Mouse (Mus musculus) ES-Bruce4 (cell line): ENCODE measurements at regions not wholly inside any gene's neighbourhood (a gene's known extent, or its start where the extent isn't known, plus 50 kb on each side); places are given as distances from the start of the nearest gene placed in this dataset.

ENCODE experiments used
- H3K27ac ChIP-seq: 2 replicates; pipeline ENCODE4 v1.5.1; 2012; ENCODE audit warnings: low read length, inconsistent platforms; ENCODE audit not compliant: insufficient read depth
- H3K27me3 ChIP-seq: 2 replicates; pipeline ENCODE4 v1.6.1; 2012; ENCODE audit warnings: mild to moderate bottlenecking, low read length, inconsistent platforms; ENCODE audit not compliant: control insufficient read depth, poor library complexity, insufficient read depth, severe bottlenecking
- H3K36me3 ChIP-seq: 2 replicates; pipeline ENCODE4 v1.6.1; 2012; ENCODE audit warnings: inconsistent platforms, mild to moderate bottlenecking, low read length, moderate library complexity; ENCODE audit not compliant: control insufficient read depth, poor library complexity, insufficient read depth, severe bottlenecking
- H3K4me1 ChIP-seq: one replicate; pipeline ENCODE4 v1.8.1; 2011; ENCODE audit warnings: low read length; ENCODE audit not compliant: control insufficient read depth, insufficient read depth
- H3K4me3 ChIP-seq: 2 replicates; pipeline ENCODE4 v1.5.1; 2011; ENCODE audit warnings: low read depth, mild to moderate bottlenecking, low read length
- H3K9ac ChIP-seq: 2 replicates; pipeline ENCODE4 v1.6.1; 2012; ENCODE audit warnings: low read depth, mild to moderate bottlenecking, inconsistent platforms; ENCODE audit not compliant: poor library complexity, severe bottlenecking
- H3K9me3 ChIP-seq: replicated peaks from 2 replicates; pipeline ENCODE4 v1.6.1; 2012; ENCODE audit warnings: mild to moderate bottlenecking, low read length, inconsistent platforms; ENCODE audit not compliant: control insufficient read depth, poor library complexity, insufficient read depth, severe bottlenecking
- CTCF ChIP-seq: IDR thresholded peaks from one replicate; pipeline ENCODE4 v1.8.1; 2011; ENCODE audit warnings: low read depth, low read length
- EP300 ChIP-seq: IDR thresholded peaks from 2 replicates; pipeline ENCODE4 v1.6.1; 2011; ENCODE audit warnings: low read depth, low read length; ENCODE audit not compliant: insufficient read depth
- POLR2A ChIP-seq: IDR thresholded peaks from one replicate; pipeline ENCODE4 v1.8.1; 2011; ENCODE audit warnings: low read length; ENCODE audit not compliant: insufficient read depth

DNA sequence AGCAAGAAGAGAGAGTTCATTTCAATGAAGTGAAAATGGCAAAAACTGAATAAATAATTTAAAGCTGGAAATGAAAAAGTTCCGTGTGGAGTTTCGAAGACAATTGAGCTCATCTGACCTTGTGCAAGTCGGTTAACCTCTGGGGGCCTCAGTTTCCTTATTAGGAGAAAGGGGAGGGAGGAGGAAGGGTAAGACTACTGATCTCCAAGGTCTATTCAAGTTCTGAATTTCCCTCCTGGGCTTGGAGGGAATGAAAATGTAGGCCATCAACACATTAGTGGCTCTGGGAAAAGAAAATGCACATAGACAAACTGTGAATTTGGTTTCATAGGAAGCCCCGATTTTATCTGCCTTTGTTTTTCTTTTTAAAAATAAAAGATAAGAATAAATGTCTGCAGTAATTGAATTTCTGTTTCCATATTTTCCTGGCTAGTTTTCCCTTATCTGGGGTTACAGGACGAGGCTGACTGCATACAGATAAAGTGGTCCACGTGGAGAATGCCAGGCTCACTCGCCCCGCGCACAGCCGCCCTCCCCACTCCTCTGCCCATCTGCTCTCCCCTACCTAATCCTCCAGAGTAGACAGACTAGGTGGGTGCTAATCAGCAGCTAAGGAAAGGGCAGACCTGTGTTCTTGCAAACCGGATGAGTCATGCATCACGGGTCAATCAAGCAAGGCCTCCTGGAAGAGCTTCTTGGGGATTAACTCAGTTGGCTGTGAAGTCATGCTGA, 209.0 kb downstream of the Nova1 start:
- no peaks in the 10 kb centered on the region for H3K4me1 ChIP-seq
- no peak for TF ChIP-seq CTCF
- no peak for TF ChIP-seq POLR2A
- no peak for TF ChIP-seq EP300
- H3K36me3 ChIP-seq: no peaks in the 10 kb centered on the region
- no peak overlapping the region for H3K9ac ChIP-seq
- no peak overlapping the region for H3K27ac ChIP-seq
- H3K9me3 ChIP-seq: no peaks in the 10 kb centered on the region
- no peak overlapping the region for H3K4me3 ChIP-seq
- H3K27me3 ChIP-seq: no peaks in the 10 kb centered on the region

DNA sequence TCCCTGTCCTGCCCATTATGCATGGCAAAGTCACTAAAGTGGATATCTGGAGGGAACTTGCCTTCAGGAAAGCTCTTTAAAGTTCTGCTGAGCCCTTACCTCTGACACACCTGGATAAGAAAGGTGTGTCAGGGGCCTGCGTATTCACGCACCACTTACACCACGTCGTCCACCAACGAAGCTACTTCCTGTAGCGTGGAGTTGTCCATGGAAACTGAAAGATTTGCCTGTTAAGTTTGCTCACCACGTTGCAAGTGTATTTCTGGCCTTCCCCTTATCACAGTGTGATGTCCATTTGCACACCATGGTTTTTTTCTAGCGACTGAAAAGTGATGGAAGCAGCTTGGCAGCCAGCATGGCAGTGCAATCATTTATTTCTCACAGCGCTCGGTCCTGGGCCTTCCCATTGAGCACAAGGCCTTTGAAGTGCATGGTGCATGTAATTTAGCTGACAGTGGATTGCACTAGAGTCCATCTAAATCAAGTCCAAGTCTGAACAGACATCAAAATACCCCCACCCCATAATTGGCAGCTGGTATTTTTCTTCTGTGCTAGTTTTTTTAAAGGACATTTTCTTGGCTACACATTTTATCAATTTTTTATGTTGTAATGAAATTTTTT, 210.3 kb downstream of the Nova1 start:
- Histone ChIP-seq H3K4me1 (no peaks in the 10 kb centered on the region), H3K4me3 (no peak overlapping the region), H3K9ac (no peak overlapping the region), H3K27ac (no peak overlapping the region), H3K27me3 (no peaks in the 10 kb centered on the region), H3K36me3 (no peaks in the 10 kb centered on the region), H3K9me3 (no peaks in the 10 kb centered on the region)
- TF ChIP-seq CTCF: no peak
- no peak for TF ChIP-seq POLR2A
- TF ChIP-seq EP300: no peak

DNA sequence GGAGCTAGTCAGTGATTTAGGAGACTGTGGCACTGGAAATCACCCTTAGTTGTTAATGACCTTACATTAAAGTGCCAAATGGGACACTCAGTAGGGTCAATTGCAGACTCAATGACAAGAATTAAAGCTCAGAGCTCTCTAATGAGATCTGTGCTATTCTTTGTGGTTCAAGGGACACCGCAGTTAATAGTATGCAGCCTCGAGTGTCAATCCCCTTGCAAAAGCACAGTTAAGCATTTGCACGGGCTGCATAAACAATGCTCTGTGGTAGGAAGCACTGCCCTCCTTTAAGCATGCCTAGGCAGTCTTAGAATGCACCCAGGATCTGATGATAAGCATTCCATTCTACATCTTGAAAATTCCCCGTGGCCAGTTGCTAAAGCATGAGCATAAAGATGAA, 221.5 kb downstream of the Nova1 start:
- no peak overlapping the region for H3K4me3 ChIP-seq
- H3K27ac ChIP-seq: no peak overlapping the region
- H3K27me3 ChIP-seq: no peaks in the 10 kb centered on the region
- no peaks in the 10 kb centered on the region for H3K36me3 ChIP-seq
- H3K9ac ChIP-seq: no peak overlapping the region
- no peaks in the 10 kb centered on the region for H3K9me3 ChIP-seq
- H3K4me1 ChIP-seq: no peaks in the 10 kb centered on the region
- TF ChIP-seq EP300 (no peak), CTCF (no peak), POLR2A (no peak)

DNA sequence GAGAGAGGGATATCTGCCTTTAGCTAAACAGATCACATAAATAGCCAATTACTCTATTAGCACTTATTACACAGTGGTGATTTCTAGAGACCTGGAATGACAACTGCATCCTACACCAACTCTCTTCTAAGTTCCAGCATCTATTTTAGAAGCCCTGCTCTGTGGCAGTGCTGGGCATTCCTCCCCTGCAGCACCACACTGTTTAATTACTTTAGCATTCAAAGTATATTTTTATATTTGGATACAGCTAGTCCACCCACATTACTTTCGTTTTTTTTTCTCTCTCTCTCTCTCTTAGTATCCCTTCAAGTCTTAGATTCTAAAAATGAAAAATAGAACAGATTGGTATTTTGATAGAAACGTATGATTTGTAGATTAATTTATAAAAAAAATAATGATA, 250.1 kb downstream of the Nova1 start:
- H3K36me3 ChIP-seq: no peaks in the 10 kb centered on the region
- no peaks in the 10 kb centered on the region for H3K4me1 ChIP-seq
- H3K27ac ChIP-seq: no peak overlapping the region
- H3K9ac ChIP-seq: no peak overlapping the region
- H3K27me3 ChIP-seq: no peaks in the 10 kb centered on the region
- H3K4me3 ChIP-seq: no peak overlapping the region
- TF ChIP-seq CTCF (no peak), EP300 (no peak), POLR2A (no peak)
- H3K9me3 ChIP-seq: no peaks in the 10 kb centered on the region

DNA sequence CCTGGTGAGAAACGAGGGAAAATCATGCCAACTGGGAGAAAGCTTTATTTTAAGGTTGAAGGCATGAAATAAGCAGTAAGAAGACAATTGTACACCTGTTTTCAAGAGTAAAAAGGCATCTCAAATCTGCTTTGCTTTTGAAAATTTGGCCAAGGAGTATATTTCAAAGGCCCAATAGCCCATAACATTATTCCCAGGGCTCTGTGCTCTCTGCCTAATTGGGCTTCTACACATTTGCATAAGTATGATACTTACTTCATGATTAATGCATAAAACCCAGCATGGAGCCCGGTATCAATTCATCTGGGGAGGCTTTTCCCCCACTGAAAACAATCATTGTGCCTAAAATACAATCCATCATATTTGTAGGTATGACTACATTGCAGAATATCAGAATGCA, 252.4 kb downstream of the Nova1 start:
- Histone ChIP-seq H3K27me3 (no peaks in the 10 kb centered on the region), H3K9me3 (no peaks in the 10 kb centered on the region), H3K4me3 (no peak overlapping the region), H3K9ac (no peak overlapping the region), H3K36me3 (no peaks in the 10 kb centered on the region), H3K4me1 (no peaks in the 10 kb centered on the region), H3K27ac (no peak overlapping the region)
- no peak for TF ChIP-seq CTCF
- no peak for TF ChIP-seq EP300
- no peak for TF ChIP-seq POLR2A

DNA sequence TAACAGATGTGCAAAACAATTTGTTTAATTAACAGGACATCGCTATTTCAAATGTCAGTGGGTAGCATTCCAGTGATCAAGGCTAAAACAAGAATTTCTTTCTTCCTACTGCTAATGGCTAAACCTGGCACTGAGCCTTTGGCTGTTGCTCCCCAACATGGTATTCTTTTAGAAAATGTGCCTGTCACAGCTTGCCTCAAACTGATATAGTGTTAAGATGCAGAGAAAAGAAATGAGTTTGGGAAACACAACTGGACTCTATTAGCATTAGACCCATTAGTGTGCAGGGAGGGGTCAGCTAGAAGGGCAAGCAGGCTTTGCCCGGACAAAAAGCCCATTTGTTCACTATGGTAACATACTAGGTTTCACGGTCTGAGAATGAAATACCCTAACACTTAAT, 297.8 kb downstream of the Nova1 start:
- no peaks in the 10 kb centered on the region for H3K4me1 ChIP-seq
- no peak overlapping the region for H3K4me3 ChIP-seq
- H3K27me3 ChIP-seq: no peaks in the 10 kb centered on the region
- H3K36me3 ChIP-seq: no peaks in the 10 kb centered on the region
- H3K27ac ChIP-seq: no peak overlapping the region
- H3K9ac ChIP-seq: no peak overlapping the region
- no peaks in the 10 kb centered on the region for H3K9me3 ChIP-seq
- no peak for TF ChIP-seq POLR2A
- no peak for TF ChIP-seq EP300
- TF ChIP-seq CTCF: no peak
